Mouse (Mus musculus): Measurements from ENCODE around the gene Trmt112. TPM values are rescaled to one million over a fixed set of nuclear protein-coding genes. Genes with fewer than 3 reads are reported as not detected.

Gene Trmt112
- polyA plus RNA-seq, 1 experiment from 2014 or later = 54.4 TPM

- H3K9me3 ChIP-seq (ENCODE audit: control insufficient read depth) = no peaks in the 10 kb centered on the region
- peak within 1 kb of the TSS; percentile 96 for H3K4me2 ChIP-seq (replicated peaks; ENCODE audit: low read depth)
- no peaks in the 10 kb centered on the region for H3K27me3 ChIP-seq (replicated peaks; ENCODE audit: control insufficient read depth, insufficient read depth, low read length)
- H3K4me3 ChIP-seq (ENCODE audit: low read depth, low read length) = peak within 1 kb of the TSS; percentile 94
- TF ChIP-seq CTCF (IDR thresholded peaks at IDR 0.05; ENCODE audit: low read depth) = peak; percentile 30; the same call in 1 of the 2 replicates
- WGBS = under 1% methylated on average over 27 of the region's 27 CpGs
- peak; percentile 85 for ATAC-seq
- H3K27ac ChIP-seq (ENCODE audit: low read depth, low read length) = peak within 1 kb of the TSS; percentile 96
- H3K9ac ChIP-seq (ENCODE audit: low read depth, low read length) = peak within 1 kb of the TSS; percentile 57
- H3K4me1 ChIP-seq (replicated peaks; ENCODE audit: control insufficient read depth, insufficient read depth, low read length) = no peaks in the 10 kb centered on the region
- peaks cover 3% of the 10 kb centered on the region; the same call in 1 of the 2 replicates for H3K36me3 ChIP-seq (ENCODE audit: control insufficient read depth, insufficient read depth)
These were observed 32.8 kb downstream of the Trmt112 start, which contains the start of gene Gpr137 for GRCm38 (mm10) chr19:6942249-6942691. Gene Gpr137, minus strand, starts transcription at chr19:6942480.

GRCm38 (mm10) chr19:6942764-6943163 is 33.3 kb downstream of the Trmt112 start:
- Histone ChIP-seq H3K9ac (ENCODE audit: low read depth, low read length) (peak overlapping the region; percentile 57), H3K4me3 (ENCODE audit: low read depth, low read length) (peak overlapping the region; percentile 94), H3K27me3 (replicated peaks; ENCODE audit: control insufficient read depth, insufficient read depth, low read length) (no peaks in the 10 kb centered on the region), H3K36me3 (ENCODE audit: control insufficient read depth, insufficient read depth) (peaks cover 3% of the 10 kb centered on the region; the same call in 1 of the 2 replicates), H3K9me3 (ENCODE audit: control insufficient read depth) (no peaks in the 10 kb centered on the region), H3K4me1 (replicated peaks; ENCODE audit: control insufficient read depth, insufficient read depth, low read length) (no peaks in the 10 kb centered on the region), H3K27ac (ENCODE audit: low read depth, low read length) (peak overlapping the region; percentile 60; the same call in 1 of the 2 replicates), H3K4me2 (replicated peaks; ENCODE audit: low read depth) (peak overlapping the region; percentile 96)
- 32% methylated on average over 5 of the region's 5 CpGs for WGBS
- no peak for TF ChIP-seq CTCF (IDR thresholded peaks at IDR 0.05; ENCODE audit: low read depth)
- no peak for ATAC-seq

- peaks cover 3% of the 10 kb centered on the region; the same call in 1 of the 2 replicates for H3K36me3 ChIP-seq (ENCODE audit: control insufficient read depth, insufficient read depth)
- H3K4me2 ChIP-seq (replicated peaks; ENCODE audit: low read depth) = no peak overlapping the region
- H3K4me3 ChIP-seq (ENCODE audit: low read depth, low read length) = no peak overlapping the region
- no peak overlapping the region for H3K9ac ChIP-seq (ENCODE audit: low read depth, low read length)
- 90% methylated on average over 6 of the region's 6 CpGs for WGBS
- ATAC-seq = no peak
- H3K9me3 ChIP-seq (ENCODE audit: control insufficient read depth) = no peaks in the 10 kb centered on the region
- TF ChIP-seq CTCF (IDR thresholded peaks at IDR 0.05; ENCODE audit: low read depth) = no peak
- H3K27ac ChIP-seq (ENCODE audit: low read depth, low read length) = no peak overlapping the region
- no peaks in the 10 kb centered on the region for H3K27me3 ChIP-seq (replicated peaks; ENCODE audit: control insufficient read depth, insufficient read depth, low read length)
- no peaks in the 10 kb centered on the region for H3K4me1 ChIP-seq (replicated peaks; ENCODE audit: control insufficient read depth, insufficient read depth, low read length)
These were observed 34.2 kb downstream of the Trmt112 start for GRCm38 (mm10) chr19:6943709-6944108.

GRCm38 (mm10) chr19:6947742-6948141 is 38.2 kb downstream of the Trmt112 start:
- ATAC-seq = no peak
- WGBS = 45% methylated on average over 4 of the region's 4 CpGs
- TF ChIP-seq CTCF (IDR thresholded peaks at IDR 0.05; ENCODE audit: low read depth) = no peak
- H3K36me3 ChIP-seq (ENCODE audit: control insufficient read depth, insufficient read depth) = 0 out of 2 replicates have a peak, but pooled peaks cover 3% of the 10 kb centered on the region
- no peak overlapping the region for H3K4me3 ChIP-seq (ENCODE audit: low read depth, low read length)
- no peak overlapping the region for H3K27ac ChIP-seq (ENCODE audit: low read depth, low read length)
- H3K9ac ChIP-seq (ENCODE audit: low read depth, low read length) = no peak overlapping the region
- H3K4me1 ChIP-seq (replicated peaks; ENCODE audit: control insufficient read depth, insufficient read depth, low read length) = peaks cover under 1% of the 10 kb centered on the region; the same call in 1 of the 2 replicates
- H3K4me2 ChIP-seq (replicated peaks; ENCODE audit: low read depth) = no peak overlapping the region
- H3K9me3 ChIP-seq (ENCODE audit: control insufficient read depth) = no peaks in the 10 kb centered on the region
- no peaks in the 10 kb centered on the region for H3K27me3 ChIP-seq (replicated peaks; ENCODE audit: control insufficient read depth, insufficient read depth, low read length)

- TF ChIP-seq CTCF (IDR thresholded peaks at IDR 0.05; ENCODE audit: low read depth) = no peak
- Histone ChIP-seq H3K27me3 (replicated peaks; ENCODE audit: control insufficient read depth, insufficient read depth, low read length) (no peaks in the 10 kb centered on the region), H3K9me3 (ENCODE audit: control insufficient read depth) (no peaks in the 10 kb centered on the region), H3K36me3 (ENCODE audit: control insufficient read depth, insufficient read depth) (peaks cover 7% of the 10 kb centered on the region), H3K9ac (ENCODE audit: low read depth, low read length) (no peak overlapping the region), H3K27ac (ENCODE audit: low read depth, low read length) (no peak overlapping the region), H3K4me3 (ENCODE audit: low read depth, low read length) (no peak overlapping the region), H3K4me2 (replicated peaks; ENCODE audit: low read depth) (no peak overlapping the region), H3K4me1 (replicated peaks; ENCODE audit: control insufficient read depth, insufficient read depth, low read length) (peaks cover 5% of the 10 kb centered on the region; the same call in 1 of the 2 replicates)
- 78% methylated on average over 4 of the region's 4 CpGs for WGBS
- no peak for ATAC-seq
These were observed 38.7 kb downstream of the Trmt112 start for GRCm38 (mm10) chr19:6948186-6948585.

GRCm38 (mm10) chr19:6949532-6949931 is 40.0 kb downstream of the Trmt112 start:
- ATAC-seq = peak; percentile 20; the same call in 1 of the 2 replicates
- Histone ChIP-seq H3K4me3 (ENCODE audit: low read depth, low read length) (no peak overlapping the region), H3K9ac (ENCODE audit: low read depth, low read length) (no peak overlapping the region), H3K27ac (ENCODE audit: low read depth, low read length) (0 out of 2 replicates have a peak overlapping the region, but pooled peaks have one; percentile 11), H3K4me2 (replicated peaks; ENCODE audit: low read depth) (peak overlapping the region; percentile 27; the same call in 1 of the 2 replicates), H3K36me3 (ENCODE audit: control insufficient read depth, insufficient read depth) (peaks cover 21% of the 10 kb centered on the region), H3K9me3 (ENCODE audit: control insufficient read depth) (no peaks in the 10 kb centered on the region), H3K4me1 (replicated peaks; ENCODE audit: control insufficient read depth, insufficient read depth, low read length) (peaks cover 6% of the 10 kb centered on the region; the same call in 1 of the 2 replicates), H3K27me3 (replicated peaks; ENCODE audit: control insufficient read depth, insufficient read depth, low read length) (no peaks in the 10 kb centered on the region)
- WGBS = 57% methylated on average over 5 of the region's 5 CpGs
- no peak for TF ChIP-seq CTCF (IDR thresholded peaks at IDR 0.05; ENCODE audit: low read depth)
